Mouse (Mus musculus) olfactory bulb, adult 2 months (tissue): ENCODE results near the gene Mogat1.
"Not testable (repeated sequence)": the region's sequence is repeated elsewhere in the genome, so short reads cannot be mapped to it uniquely, and the experiment has no call there.

Experiments
- CTCF ChIP-seq: fragments of 200-500 bp; IDR thresholded peaks from 2 replicates; pipeline ENCODE4 v1.5.1; 2012; ENCODE audit warnings: low read depth, mild to moderate bottlenecking, low read length, moderate library complexity; ENCODE audit not compliant: insufficient read depth
- POLR2A ChIP-seq: fragments of 200-500 bp; IDR thresholded peaks from 2 replicates; pipeline ENCODE4 v1.6.1; 2012; ENCODE audit warnings: mild to moderate bottlenecking, low read depth, low read length, moderate library complexity; ENCODE audit not compliant: insufficient read depth

DNA sequence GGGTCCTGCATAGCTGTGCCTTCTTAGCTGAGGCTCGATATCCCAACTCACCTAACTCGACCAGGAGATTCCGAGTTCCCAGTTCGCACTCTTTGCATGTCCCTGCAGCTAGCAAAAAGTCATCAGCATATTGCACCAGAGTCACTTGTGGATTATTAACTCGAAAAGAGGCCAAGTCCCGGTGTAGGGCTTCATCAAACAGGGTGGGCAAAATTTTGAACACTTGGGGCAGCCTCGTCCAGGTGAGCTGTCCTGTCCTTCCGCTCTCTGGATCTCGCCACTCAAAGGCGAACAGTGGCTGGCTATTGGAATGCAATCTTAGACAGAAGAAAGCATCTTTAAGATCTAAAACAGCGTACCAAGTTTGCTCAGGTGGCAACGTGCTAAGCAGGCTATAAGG is 8.9 kb upstream of the Mogat1 start:
- not testable (repeated sequence) for TF ChIP-seq CTCF, POLR2A
